Mouse (Mus musculus): ENCODE measurements at regions not wholly inside any gene's neighbourhood (a gene's known extent, or its start where the extent isn't known, plus 50 kb on each side); places are given as distances from the start of the nearest gene placed in this dataset.
A peak's percentile ranks its signal among the peaks of the same experiment; 100 is the strongest.
"Not testable (repeated sequence)": the region's sequence is repeated elsewhere in the genome, so short reads cannot be mapped to it uniquely, and the experiment has no call there.

- no peak for ATAC-seq (replicated peaks in 1 of 2; ENCODE audit: insufficient read depth in 1 of 2, low FRiP score in 2 of 2, low TSS enrichment in 1 of 2, low read depth in 1 of 2, poor library complexity in 2 of 2, severe bottlenecking in 2 of 2)
Measured at GRCm38 (mm10) chr10:96188168-96188567, 51.8 kb downstream of the Gm5426 start.

- no peak for ATAC-seq (replicated peaks in 1 of 2; ENCODE audit: insufficient read depth in 1 of 2, low FRiP score in 2 of 2, low TSS enrichment in 1 of 2, low read depth in 1 of 2, poor library complexity in 2 of 2, severe bottlenecking in 2 of 2)
Measured at GRCm38 (mm10) chr10:96190168-96190987, 54.0 kb downstream of the Gm5426 start.

- ATAC-seq (replicated peaks in 1 of 2; ENCODE audit: insufficient read depth in 1 of 2, low FRiP score in 2 of 2, low TSS enrichment in 1 of 2, low read depth in 1 of 2, poor library complexity in 2 of 2, severe bottlenecking in 2 of 2): peak; percentile 33 to 47; a peak in 2 of 4 replicates
Measured at GRCm38 (mm10) chr10:96200932-96201641, 64.7 kb downstream of the Gm5426 start.

- no peak for ATAC-seq (replicated peaks in 1 of 2; ENCODE audit: insufficient read depth in 1 of 2, low FRiP score in 2 of 2, low TSS enrichment in 1 of 2, low read depth in 1 of 2, poor library complexity in 2 of 2, severe bottlenecking in 2 of 2)
Measured at GRCm38 (mm10) chr10:96201891-96202290, 65.5 kb downstream of the Gm5426 start.

GRCm38 (mm10) chr10:96202871-96203270, 66.5 kb downstream of the Gm5426 start:
- ATAC-seq (replicated peaks in 1 of 2; ENCODE audit: insufficient read depth in 1 of 2, low FRiP score in 2 of 2, low TSS enrichment in 1 of 2, low read depth in 1 of 2, poor library complexity in 2 of 2, severe bottlenecking in 2 of 2): no peak

GRCm38 (mm10) chr10:96204198-96204597, 67.8 kb downstream of the Gm5426 start:
- peak; percentile 74 to 80 for ATAC-seq (replicated peaks in 1 of 2; ENCODE audit: insufficient read depth in 1 of 2, low FRiP score in 2 of 2, low TSS enrichment in 1 of 2, low read depth in 1 of 2, poor library complexity in 2 of 2, severe bottlenecking in 2 of 2)

- ATAC-seq (replicated peaks in 1 of 2; ENCODE audit: insufficient read depth in 1 of 2, low FRiP score in 2 of 2, low TSS enrichment in 1 of 2, low read depth in 1 of 2, poor library complexity in 2 of 2, severe bottlenecking in 2 of 2): no peak
Measured at GRCm38 (mm10) chr10:96209171-96209570, 72.8 kb downstream of the Gm5426 start.

GRCm38 (mm10) chr10:96211189-96211588, 74.8 kb downstream of the Gm5426 start:
- ATAC-seq (replicated peaks in 1 of 2; ENCODE audit: insufficient read depth in 1 of 2, low FRiP score in 2 of 2, low TSS enrichment in 1 of 2, low read depth in 1 of 2, poor library complexity in 2 of 2, severe bottlenecking in 2 of 2): no peak

GRCm38 (mm10) chr10:96213876-96214275, 77.5 kb downstream of the Gm5426 start:
- peak; percentile 84 to 86 for ATAC-seq (replicated peaks in 1 of 2; ENCODE audit: insufficient read depth in 1 of 2, low FRiP score in 2 of 2, low TSS enrichment in 1 of 2, low read depth in 1 of 2, poor library complexity in 2 of 2, severe bottlenecking in 2 of 2)

GRCm38 (mm10) chr10:96214285-96214684, 77.9 kb downstream of the Gm5426 start:
- ATAC-seq (replicated peaks in 1 of 2; ENCODE audit: insufficient read depth in 1 of 2, low FRiP score in 2 of 2, low TSS enrichment in 1 of 2, low read depth in 1 of 2, poor library complexity in 2 of 2, severe bottlenecking in 2 of 2): no peak

- no peak for ATAC-seq (replicated peaks in 1 of 2; ENCODE audit: insufficient read depth in 1 of 2, low FRiP score in 2 of 2, low TSS enrichment in 1 of 2, low read depth in 1 of 2, poor library complexity in 2 of 2, severe bottlenecking in 2 of 2)
Measured at GRCm38 (mm10) chr10:96214946-96215345, 78.5 kb downstream of the Gm5426 start.

GRCm38 (mm10) chr10:96220731-96221130, 84.3 kb downstream of the Gm5426 start:
- no peak for ATAC-seq (replicated peaks in 1 of 2; ENCODE audit: insufficient read depth in 1 of 2, low FRiP score in 2 of 2, low TSS enrichment in 1 of 2, low read depth in 1 of 2, poor library complexity in 2 of 2, severe bottlenecking in 2 of 2)

GRCm38 (mm10) chr10:96230391-96230790, 94.0 kb downstream of the Gm5426 start:
- ATAC-seq (replicated peaks in 1 of 2; ENCODE audit: insufficient read depth in 1 of 2, low FRiP score in 2 of 2, low TSS enrichment in 1 of 2, low read depth in 1 of 2, poor library complexity in 2 of 2, severe bottlenecking in 2 of 2): no peak

- no peak for ATAC-seq (replicated peaks in 1 of 2; ENCODE audit: insufficient read depth in 1 of 2, low FRiP score in 2 of 2, low TSS enrichment in 1 of 2, low read depth in 1 of 2, poor library complexity in 2 of 2, severe bottlenecking in 2 of 2)
Measured at GRCm38 (mm10) chr10:96231309-96231708, 94.9 kb downstream of the Gm5426 start.

- ATAC-seq (replicated peaks in 1 of 2; ENCODE audit: insufficient read depth in 1 of 2, low FRiP score in 2 of 2, low TSS enrichment in 1 of 2, low read depth in 1 of 2, poor library complexity in 2 of 2, severe bottlenecking in 2 of 2): no peak
Measured at GRCm38 (mm10) chr10:96232889-96233288, 96.5 kb downstream of the Gm5426 start.

GRCm38 (mm10) chr10:96234564-96235412, 98.4 kb downstream of the Gm5426 start:
- no peak for ATAC-seq (replicated peaks in 1 of 2; ENCODE audit: insufficient read depth in 1 of 2, low FRiP score in 2 of 2, low TSS enrichment in 1 of 2, low read depth in 1 of 2, poor library complexity in 2 of 2, severe bottlenecking in 2 of 2)

- not testable (repeated sequence) for ATAC-seq (replicated peaks in 1 of 2; ENCODE audit: insufficient read depth in 1 of 2, low FRiP score in 2 of 2, low TSS enrichment in 1 of 2, low read depth in 1 of 2, poor library complexity in 2 of 2, severe bottlenecking in 2 of 2)
Measured at GRCm38 (mm10) chr10:96236031-96236430, 99.6 kb downstream of the Gm5426 start.

All from hematopoietic stem cell, adult 5-6 weeks (primary cell).